16 mouse cellular contexts compared by ENCODE assay signal in the genomic region with DNA sequence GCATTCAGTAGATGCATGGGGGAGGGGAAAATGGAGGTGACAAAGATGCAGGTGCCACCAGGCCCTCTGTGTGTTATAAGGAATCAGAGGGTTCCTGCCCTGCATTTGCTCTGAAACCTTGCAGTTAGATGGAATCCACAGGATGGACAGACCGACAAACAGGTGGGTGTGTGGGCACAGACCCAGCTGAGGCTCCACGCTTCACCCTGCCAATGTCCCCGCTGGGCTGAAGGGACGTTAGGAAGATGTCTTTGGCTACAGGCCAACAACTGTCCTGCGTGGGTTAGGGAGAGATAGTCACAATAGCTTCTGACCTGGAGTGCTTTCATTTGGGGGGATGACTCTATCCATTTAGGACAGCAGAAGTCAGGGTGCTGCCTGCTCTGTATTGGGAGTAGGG.
DNase-seq lines count a peak whose midpoint lies in the region; ATAC-seq lines count a peak whose summit lies in the region.
"Had no signal": no experiment of that assay in that cellular context is flagged by ENCODE, and none has a peak within 500 bp of the region (broad histone marks: within the 10 kb centered on the region; RNA-seq: fewer than 3 reads in every experiment).

No protein-coding gene starts in this region.

- H3K9me3 ChIP-seq in forebrain, embryonic 12.5 days, result no peaks in the 10 kb centered on the region
- H3K9me3 ChIP-seq in forebrain, embryonic 11.5 days (ENCODE audit: control insufficient read depth, low read length), result no peaks in the 10 kb centered on the region
- H3K9me3 ChIP-seq in neural tube, embryonic 13.5 days, result no peaks in the 10 kb centered on the region
- no peaks in the 10 kb centered on the region for H3K9me3 ChIP-seq in limb, embryonic 10.5 days (replicated peaks)
- H3K9me3 ChIP-seq in neural tube, embryonic 15.5 days (replicated peaks), result no peaks in the 10 kb centered on the region
- H3K9me3 ChIP-seq: embryonic facial prominence, embryonic 12.5 days; liver, embryonic 12.5 days; megakaryocyte, embryonic 14.5 days had no signal

- H3K4me2 ChIP-seq in forebrain, embryonic 12.5 days, result no peak overlapping the region
- H3K4me2 ChIP-seq in forebrain, embryonic 11.5 days (ENCODE audit: low read depth, low read length, severe bottlenecking), result no peak overlapping the region
- no peak overlapping the region for H3K4me2 ChIP-seq in neural tube, embryonic 13.5 days
- H3K4me2 ChIP-seq in neural tube, embryonic 15.5 days, result no peak overlapping the region
- H3K4me2 ChIP-seq: embryonic facial prominence, embryonic 12.5 days; heart, embryonic 11.5 days; liver, embryonic 12.5 days had no signal

- no peak overlapping the region for H3K4me3 ChIP-seq in forebrain, embryonic 12.5 days (replicated peaks)
- no peak overlapping the region for H3K4me3 ChIP-seq in forebrain, embryonic 11.5 days (ENCODE audit: low read depth, low read length)
- H3K4me3 ChIP-seq in neural tube, embryonic 13.5 days, result no peak overlapping the region
- no peak overlapping the region for H3K4me3 ChIP-seq in limb, embryonic 10.5 days
- H3K4me3 ChIP-seq in neural tube, embryonic 15.5 days (replicated peaks), result no peak overlapping the region
- H3K4me3 ChIP-seq: embryonic facial prominence, embryonic 12.5 days; liver, embryonic 12.5 days; megakaryocyte, embryonic 14.5 days had no signal

- WGBS in forebrain, embryonic 12.5 days, result 71% methylated on average over 5 of the region's 5 CpGs
- 80% methylated on average over 5 of the region's 5 CpGs for WGBS in forebrain, embryonic 11.5 days
- WGBS in neural tube, embryonic 13.5 days, result 37% methylated on average over 5 of the region's 5 CpGs
- WGBS in limb, embryonic 10.5 days, result 93% methylated on average over 5 of the region's 5 CpGs
- WGBS in neural tube, embryonic 15.5 days, result 42% methylated on average over 5 of the region's 5 CpGs

- H3K27ac ChIP-seq in forebrain, embryonic 12.5 days, result peak overlapping the region; percentile 87
- H3K27ac ChIP-seq in forebrain, embryonic 11.5 days (ENCODE audit: low read depth, low read length), result no peak overlapping the region
- peak overlapping the region; percentile 73 for H3K27ac ChIP-seq in neural tube, embryonic 13.5 days (replicated peaks)
- 0 out of 2 replicates have a peak overlapping the region, but pooled peaks have one; percentile 31 for H3K27ac ChIP-seq in limb, embryonic 10.5 days
- H3K27ac ChIP-seq in neural tube, embryonic 15.5 days (replicated peaks), result peak overlapping the region; percentile 58
- H3K27ac ChIP-seq: embryonic facial prominence, embryonic 12.5 days; liver, embryonic 12.5 days had no signal

- no peaks in the 10 kb centered on the region for H3K36me3 ChIP-seq in forebrain, embryonic 12.5 days (replicated peaks)
- H3K36me3 ChIP-seq in forebrain, embryonic 11.5 days (ENCODE audit: control insufficient read depth, insufficient read depth, low read length), result no peaks in the 10 kb centered on the region
- H3K36me3 ChIP-seq in neural tube, embryonic 13.5 days, result no peaks in the 10 kb centered on the region
- no peaks in the 10 kb centered on the region for H3K36me3 ChIP-seq in limb, embryonic 10.5 days
- H3K36me3 ChIP-seq in neural tube, embryonic 15.5 days, result no peaks in the 10 kb centered on the region
- H3K36me3 ChIP-seq: embryonic facial prominence, embryonic 12.5 days; liver, embryonic 12.5 days had no signal

- H3K27me3 ChIP-seq in forebrain, embryonic 12.5 days, result peaks cover 81% of the 10 kb centered on the region
- peaks cover 24% of the 10 kb centered on the region for H3K27me3 ChIP-seq in forebrain, embryonic 11.5 days (ENCODE audit: control insufficient read depth, insufficient read depth, low read length)
- H3K27me3 ChIP-seq in neural tube, embryonic 13.5 days, result peaks cover 3% of the 10 kb centered on the region; the same call in 1 of the 2 replicates
- H3K27me3 ChIP-seq in limb, embryonic 10.5 days (ENCODE audit: low read depth, poor library complexity, severe bottlenecking), result peaks cover 48% of the 10 kb centered on the region
- H3K27me3 ChIP-seq in neural tube, embryonic 15.5 days (replicated peaks), result peaks cover 8% of the 10 kb centered on the region; the same call in 1 of the 2 replicates
- H3K27me3 ChIP-seq: Patski had no signal

- H3K9ac ChIP-seq in forebrain, embryonic 12.5 days, result no peak overlapping the region
- no peak overlapping the region for H3K9ac ChIP-seq in forebrain, embryonic 11.5 days (ENCODE audit: low read length)
- 0 out of 2 replicates have a peak overlapping the region, but pooled peaks have one; percentile 22 for H3K9ac ChIP-seq in neural tube, embryonic 13.5 days
- H3K9ac ChIP-seq in neural tube, embryonic 15.5 days (replicated peaks), result no peak overlapping the region
- H3K9ac ChIP-seq: embryonic facial prominence, embryonic 12.5 days; liver, embryonic 12.5 days had no signal

- no peak for ATAC-seq in forebrain, embryonic 12.5 days (ENCODE audit: low FRiP score)
- no peak for ATAC-seq in forebrain, embryonic 11.5 days (replicated peaks; ENCODE audit: low FRiP score)
- ATAC-seq in neural tube, embryonic 13.5 days (ENCODE audit: low read depth), result no peak
- no peak for ATAC-seq in neural tube, embryonic 15.5 days (ENCODE audit: low FRiP score)
- ATAC-seq: liver, embryonic 12.5 days; Patski had no signal

- no peak for DNase-seq in forebrain, embryonic 11.5 days (ENCODE audit: low spot score)
- no peak for DNase-seq in neural tube, embryonic 10.5 days (ENCODE audit: extremely low spot score, low spot score)
- no peak for DNase-seq in limb, embryonic 10.5 days (ENCODE audit: low spot score)
- DNase-seq in right cerebral cortex, postnatal 4 days, result no peak
- DNase-seq in right cerebral cortex, adult 18-20 months, result no peak
- DNase-seq: kidney, adult 9 months; right cerebral cortex, postnatal 25 days; thymus, postnatal 14 days had no signal

- peaks cover 74% of the 10 kb centered on the region for H3K4me1 ChIP-seq in forebrain, embryonic 12.5 days
- H3K4me1 ChIP-seq in forebrain, embryonic 11.5 days (replicated peaks; ENCODE audit: control insufficient read depth, insufficient read depth, low read length), result peaks cover 35% of the 10 kb centered on the region
- peaks cover 45% of the 10 kb centered on the region for H3K4me1 ChIP-seq in neural tube, embryonic 13.5 days (replicated peaks)
- H3K4me1 ChIP-seq in limb, embryonic 10.5 days, result peaks cover 67% of the 10 kb centered on the region
- peaks cover 46% of the 10 kb centered on the region for H3K4me1 ChIP-seq in neural tube, embryonic 15.5 days
